Mouse (Mus musculus) lung, embryonic 15.5 days (tissue): ENCODE results near the gene Nrk. TPM values are rescaled to one million over a fixed set of nuclear protein-coding genes. Genes with fewer than 3 reads are reported as not detected.

ENCODE experiments used
- ATAC-seq: fragments of 200-750 bp; cut with Nextera tagmentation; 2 replicates; pipeline ENCODE4 v1.8.0; 2017; ENCODE audit warnings: moderate number of reproducible peaks, borderline replicate concordance; ENCODE audit not compliant: low FRiP score, low TSS enrichment; ENCODE audit errors: extremely low read depth
- H3K27ac ChIP-seq: fragments of 300-500 bp; sonication (generic); 2 replicates; pipeline ENCODE4 v1.5.1; 2015; ENCODE audit warnings: moderate library complexity, mild to moderate bottlenecking, inconsistent platforms
- H3K27me3 ChIP-seq: fragments of 300-500 bp; sonication (generic); 2 replicates; pipeline ENCODE4 v1.6.1; 2015; ENCODE audit warnings: inconsistent platforms
- H3K36me3 ChIP-seq: fragments of 300-500 bp; sonication (generic); 2 replicates; pipeline ENCODE4 v1.6.1; 2015; ENCODE audit warnings: inconsistent platforms
- H3K4me1 ChIP-seq: fragments of 300-500 bp; sonication (generic); 2 replicates; pipeline ENCODE4 v1.6.1; 2015; ENCODE audit warnings: inconsistent platforms
- H3K4me2 ChIP-seq: fragments of 300-500 bp; sonication (generic); 2 replicates; pipeline ENCODE4 v1.6.1; 2015; ENCODE audit warnings: inconsistent platforms, mild to moderate bottlenecking, moderate library complexity
- H3K4me3 ChIP-seq: fragments of 300-500 bp; sonication (generic); 2 replicates; pipeline ENCODE4 v1.5.1; 2015; ENCODE audit warnings: mild to moderate bottlenecking, inconsistent platforms
- H3K9ac ChIP-seq: fragments of 300-500 bp; sonication (generic); 2 replicates; pipeline ENCODE4 v1.6.1; 2015; ENCODE audit warnings: inconsistent platforms
- H3K9me3 ChIP-seq: fragments of 300-500 bp; sonication (generic); 2 replicates; pipeline ENCODE4 v1.6.1; 2016; ENCODE audit warnings: inconsistent platforms
- WGBS: fragments of 180-500 bp; shearing (Covaris S2); methylation state at CpG from one replicate; pipeline ENCODE4 v1.1.7; 2015; 5-methylcytosine and 5-hydroxymethylcytosine counted together
- polyA plus RNA-seq: library from polyadenylated mRNA; unstranded; fragments of >200 nt; fragmentation: Nextera tagmentation; extraction: Ambion mirVana; gene quantifications from 2 replicates; pipeline ENCODE4 v1.2.1, GENCODE M21; 2015

Nrk gene
- polyA plus RNA-seq, 1 experiment from 2014 or later: 14.0 TPM

GRCm38 (mm10) chrX:139027909-139028308, 113.7 kb downstream of the Nrk start:
- Histone ChIP-seq H3K4me3 (no peak overlapping the region), H3K9ac (no peak overlapping the region), H3K4me1 (0 out of 2 replicates have a peak, but pooled peaks cover 3% of the 10 kb centered on the region), H3K4me2 (no peak overlapping the region), H3K27me3 (no peaks in the 10 kb centered on the region), H3K27ac (peak overlapping the region; percentile 76), H3K9me3 (no peaks in the 10 kb centered on the region), H3K36me3 (no peaks in the 10 kb centered on the region)
- ATAC-seq: no peak
- WGBS: 31% methylated on average over 6 of the region's 6 CpGs

DNA sequence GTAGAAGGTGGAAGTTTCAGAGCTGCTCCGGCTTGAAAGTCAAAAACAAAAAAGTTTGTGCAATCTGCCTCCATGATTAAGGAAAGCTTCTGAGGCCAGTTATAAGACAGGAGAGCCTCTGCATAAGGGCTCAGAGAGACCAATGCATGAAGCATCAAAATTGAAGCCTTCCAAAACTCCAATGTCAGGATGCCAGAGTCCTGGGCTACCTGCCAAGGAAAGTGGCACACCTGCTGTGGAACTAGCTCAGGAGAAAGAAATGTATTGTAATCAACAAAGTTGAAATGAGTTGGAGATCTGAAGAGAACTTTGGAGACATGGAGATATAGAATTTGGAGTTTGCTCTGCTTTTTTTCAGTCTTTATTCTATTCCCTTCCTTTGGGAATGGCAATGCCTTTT, 123.4 kb downstream of the Nrk start:
- no peak overlapping the region for H3K9ac ChIP-seq
- H3K4me2 ChIP-seq: no peak overlapping the region
- H3K36me3 ChIP-seq: no peaks in the 10 kb centered on the region
- H3K27ac ChIP-seq: no peak overlapping the region
- ATAC-seq: no peak
- H3K9me3 ChIP-seq: no peaks in the 10 kb centered on the region
- no peak overlapping the region for H3K4me3 ChIP-seq
- no peaks in the 10 kb centered on the region for H3K4me1 ChIP-seq
- no peaks in the 10 kb centered on the region for H3K27me3 ChIP-seq
- WGBS: 72% methylated on average over 1 of the region's 1 CpGs

GRCm38 (mm10) chrX:139039314-139039713, 125.1 kb downstream of the Nrk start:
- H3K27me3 ChIP-seq: no peaks in the 10 kb centered on the region
- H3K4me3 ChIP-seq: no peak overlapping the region
- no peaks in the 10 kb centered on the region for H3K36me3 ChIP-seq
- H3K9me3 ChIP-seq: no peaks in the 10 kb centered on the region
- no peak overlapping the region for H3K27ac ChIP-seq
- no peak overlapping the region for H3K9ac ChIP-seq
- ATAC-seq: no peak
- WGBS: 27% methylated on average over 2 of the region's 2 CpGs
- no peak overlapping the region for H3K4me2 ChIP-seq
- H3K4me1 ChIP-seq: no peaks in the 10 kb centered on the region

- WGBS: 67% methylated on average over 1 of the region's 1 CpGs
These were observed 126.9 kb downstream of the Nrk start for GRCm38 (mm10) chrX:139041148-139041547.

DNA sequence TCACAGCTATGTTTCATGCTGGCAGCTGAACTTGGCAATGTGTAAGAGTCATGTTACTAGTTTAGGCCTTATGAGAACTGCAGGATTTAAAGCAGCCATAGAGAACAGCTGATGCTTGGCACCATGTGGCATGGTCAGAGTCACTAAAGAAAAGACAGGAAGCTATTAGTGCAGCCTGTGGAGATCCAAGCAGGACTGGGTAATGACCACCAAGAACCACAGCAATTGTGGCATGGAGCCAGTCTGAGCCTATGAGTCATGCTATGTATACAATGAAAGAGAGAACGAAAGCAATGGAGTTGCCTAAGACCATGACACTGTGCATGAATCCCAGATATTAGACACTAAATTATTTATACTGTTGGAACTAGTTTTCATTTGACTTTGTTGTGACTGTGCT, 137.7 kb downstream of the Nrk start:
- 18% methylated on average over 1 of the region's 1 CpGs for WGBS
- ATAC-seq: peak; percentile 76; the same call in 1 of the 2 replicates
- no peak overlapping the region for H3K9ac ChIP-seq
- peak overlapping the region; percentile 6; the same call in 1 of the 2 replicates for H3K27ac ChIP-seq
- no peaks in the 10 kb centered on the region for H3K36me3 ChIP-seq
- no peaks in the 10 kb centered on the region for H3K4me1 ChIP-seq
- no peak overlapping the region for H3K4me3 ChIP-seq
- H3K27me3 ChIP-seq: no peaks in the 10 kb centered on the region
- no peak overlapping the region for H3K4me2 ChIP-seq
- H3K9me3 ChIP-seq: no peaks in the 10 kb centered on the region

More at GRCm38 (mm10) chrX:139041148-139041547, 126.9 kb downstream of the Nrk start:
- no peak for ATAC-seq
- Histone ChIP-seq H3K27me3 (no peaks in the 10 kb centered on the region), H3K9me3 (no peaks in the 10 kb centered on the region), H3K27ac (no peak overlapping the region), H3K4me1 (no peaks in the 10 kb centered on the region), H3K9ac (no peak overlapping the region), H3K4me3 (no peak overlapping the region), H3K4me2 (no peak overlapping the region), H3K36me3 (no peaks in the 10 kb centered on the region)

DNA sequence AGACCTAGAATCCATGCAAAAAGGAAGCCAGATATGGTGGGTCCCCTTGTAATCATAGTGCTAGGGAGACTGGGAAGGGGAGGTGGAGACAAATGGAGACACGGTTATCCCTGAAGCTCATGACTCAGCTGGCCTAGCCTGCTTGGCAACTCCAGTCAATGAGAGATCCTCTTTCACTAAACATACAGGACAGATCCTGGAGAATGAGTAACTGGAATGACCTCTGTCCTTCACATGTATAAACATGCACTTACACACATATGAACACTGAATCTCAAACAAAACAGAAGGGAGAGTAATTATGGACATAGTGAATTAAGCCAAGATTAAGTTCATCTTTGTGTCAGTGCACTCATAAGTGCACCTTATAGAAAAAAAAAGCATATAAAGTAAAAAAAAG, 138.9 kb downstream of the Nrk start:
- Histone ChIP-seq H3K9me3 (no peaks in the 10 kb centered on the region), H3K27me3 (no peaks in the 10 kb centered on the region), H3K4me3 (no peak overlapping the region), H3K4me2 (no peak overlapping the region), H3K4me1 (no peaks in the 10 kb centered on the region), H3K27ac (no peak overlapping the region), H3K9ac (no peak overlapping the region), H3K36me3 (no peaks in the 10 kb centered on the region)
- WGBS: 71% methylated on average over 1 of the region's 1 CpGs
- ATAC-seq: no peak

Other genes with a start within 250 kb of the Nrk start
- gene Serpina7, start 170.8 kb downstream of the Nrk start, polyA plus RNA-seq: 0.20 and 0.21 TPM in 2 replicates
- gene 4930513O06Rik, start 171.8 kb downstream of the Nrk start, polyA plus RNA-seq: not detected in 2 replicates